Mouse (Mus musculus): Measurements from ENCODE around the gene Ahnak. TPM values are rescaled to one million over a fixed set of nuclear protein-coding genes. Genes with fewer than 3 reads are reported as not detected.

The Ahnak gene
- polyA plus RNA-seq, 1 experiment from 2014 or later, result 125 TPM

DNA sequence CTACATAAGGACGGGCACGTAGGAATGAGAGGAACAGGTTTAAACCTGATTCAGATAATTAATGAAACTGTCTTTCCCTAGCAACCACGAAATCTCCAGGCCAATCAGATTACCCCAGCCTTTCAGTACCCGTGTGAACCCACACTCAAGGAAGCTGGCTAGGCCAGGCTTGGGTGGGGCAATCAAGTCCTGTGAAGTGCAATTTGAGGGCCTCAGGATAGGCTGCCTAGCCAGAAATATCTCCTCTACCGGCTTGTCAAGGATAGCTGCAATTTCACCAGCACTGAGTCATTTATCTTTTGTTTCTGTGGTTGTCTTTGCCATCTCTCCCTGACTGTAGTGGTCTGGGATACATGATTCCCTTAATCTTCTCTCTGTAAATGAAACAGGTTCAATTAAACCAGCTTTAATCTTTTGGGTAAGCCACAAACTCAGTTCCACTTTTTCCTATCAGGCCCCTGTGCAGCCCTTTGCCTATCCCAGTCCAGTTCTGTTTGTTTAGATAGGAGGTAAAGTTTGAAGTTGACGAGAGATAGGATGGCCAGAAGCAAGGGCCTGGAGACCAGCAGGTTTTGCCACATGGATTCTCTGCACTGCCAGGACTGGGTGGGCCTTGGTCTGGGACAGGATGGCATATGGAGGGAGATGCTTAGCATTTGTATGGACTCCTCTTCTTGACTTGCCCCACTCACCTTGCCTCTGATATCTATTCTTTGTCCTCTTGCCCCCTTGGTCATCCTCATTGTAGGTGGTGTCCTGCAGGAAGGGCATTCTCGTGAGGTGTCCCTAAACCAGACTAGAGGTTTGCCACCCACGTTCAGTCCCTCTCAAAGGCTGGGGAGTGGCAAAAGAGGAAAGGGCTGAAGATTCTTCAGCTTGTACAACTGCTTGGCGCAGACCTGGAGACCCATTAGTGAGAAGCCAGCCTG lies 44.6 kb downstream of the Ahnak start:
- H3K4me3 ChIP-seq (ENCODE audit: inconsistent target), result no peak overlapping the region

DNA sequence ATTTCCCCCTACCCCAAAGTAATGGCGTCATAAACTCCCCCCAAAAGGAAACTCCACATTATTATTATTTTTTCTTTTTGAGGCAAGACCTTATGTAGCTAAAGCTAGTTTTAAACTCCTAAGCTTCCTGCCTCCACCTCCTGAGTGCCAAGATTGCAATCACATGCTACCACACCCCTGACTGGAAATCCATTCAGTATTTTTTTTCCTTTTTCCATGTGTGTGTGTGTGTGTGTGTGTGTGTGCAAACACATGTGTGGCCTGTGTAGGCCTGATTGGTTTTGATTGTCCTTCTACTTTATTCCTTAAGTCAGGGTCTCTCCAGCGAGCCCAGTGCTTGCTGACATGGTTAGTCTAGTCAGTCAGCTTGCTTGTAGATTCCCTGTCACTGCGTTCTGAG lies 45.4 kb downstream of the Ahnak start:
- H3K27ac ChIP-seq, result no peak overlapping the region
- no peaks in the 10 kb centered on the region for H3K79me2 ChIP-seq (ENCODE audit: inconsistent target)
- WGBS (ENCODE audit: missing documents), result 100% methylated on average over 3 of the region's 3 CpGs
- no peaks in the 10 kb centered on the region for H3K36me3 ChIP-seq (ENCODE audit: inconsistent target)
- no peak overlapping the region for H3K4me3 ChIP-seq (ENCODE audit: inconsistent target)

More for the DNA sequence above, 44.6 kb downstream of the Ahnak start:
- no peak overlapping the region for H3K27ac ChIP-seq
- no peaks in the 10 kb centered on the region for H3K36me3 ChIP-seq (ENCODE audit: inconsistent target)
- H3K79me2 ChIP-seq (ENCODE audit: inconsistent target), result no peaks in the 10 kb centered on the region
- 59% methylated on average over 9 of the region's 9 CpGs for WGBS (ENCODE audit: missing documents)

DNA sequence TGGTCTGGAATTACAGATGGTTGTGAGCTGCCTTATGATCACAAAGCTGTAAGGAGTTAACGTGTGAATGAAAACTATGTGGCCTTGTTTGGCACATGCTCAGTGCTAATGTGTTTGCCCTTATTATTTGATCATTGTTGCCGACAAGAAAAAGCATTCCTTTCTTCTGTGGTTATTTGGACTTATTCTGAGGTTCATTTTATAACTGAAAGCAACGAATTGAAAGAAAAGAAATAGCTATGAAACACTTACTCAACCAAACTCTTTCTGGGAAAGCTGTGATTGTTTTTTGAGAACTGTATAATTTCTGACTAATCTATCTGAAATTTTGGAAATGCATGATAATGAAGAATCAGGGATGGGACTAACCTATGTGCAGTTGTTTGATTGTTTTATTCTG lies 46.0 kb downstream of the Ahnak start:
- Histone ChIP-seq H3K4me3 (ENCODE audit: inconsistent target) (no peak overlapping the region), H3K27ac (no peak overlapping the region), H3K79me2 (ENCODE audit: inconsistent target) (no peaks in the 10 kb centered on the region), H3K36me3 (ENCODE audit: inconsistent target) (no peaks in the 10 kb centered on the region)
- WGBS (ENCODE audit: missing documents), result 78% methylated on average over 3 of the region's 3 CpGs

DNA sequence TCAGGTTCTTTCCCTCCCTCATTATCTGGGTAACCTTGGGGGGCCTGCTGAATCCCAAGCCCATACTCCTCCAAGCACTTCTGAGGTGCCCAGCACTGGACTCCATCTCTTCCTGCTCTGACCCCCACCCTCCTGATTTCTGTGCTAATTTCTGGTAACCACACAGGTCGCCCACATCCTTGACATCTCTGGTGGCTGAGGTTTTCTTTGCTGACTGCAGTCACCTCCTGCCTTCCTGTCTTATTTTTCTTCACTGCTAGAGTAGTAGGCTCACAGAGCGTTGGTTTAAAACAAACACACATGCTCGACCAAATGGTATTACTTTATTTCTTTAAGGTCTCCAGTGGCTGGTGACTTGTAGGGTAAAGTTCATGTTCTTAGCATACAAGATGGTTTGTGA lies 49.1 kb downstream of the Ahnak start:
- 29% methylated on average over 3 of the region's 3 CpGs for WGBS (ENCODE audit: missing documents)
- no peaks in the 10 kb centered on the region for H3K79me2 ChIP-seq (ENCODE audit: inconsistent target)
- H3K27ac ChIP-seq, result no peak overlapping the region
- no peaks in the 10 kb centered on the region for H3K36me3 ChIP-seq (ENCODE audit: inconsistent target)
- no peak overlapping the region for H3K4me3 ChIP-seq (ENCODE audit: inconsistent target)

DNA sequence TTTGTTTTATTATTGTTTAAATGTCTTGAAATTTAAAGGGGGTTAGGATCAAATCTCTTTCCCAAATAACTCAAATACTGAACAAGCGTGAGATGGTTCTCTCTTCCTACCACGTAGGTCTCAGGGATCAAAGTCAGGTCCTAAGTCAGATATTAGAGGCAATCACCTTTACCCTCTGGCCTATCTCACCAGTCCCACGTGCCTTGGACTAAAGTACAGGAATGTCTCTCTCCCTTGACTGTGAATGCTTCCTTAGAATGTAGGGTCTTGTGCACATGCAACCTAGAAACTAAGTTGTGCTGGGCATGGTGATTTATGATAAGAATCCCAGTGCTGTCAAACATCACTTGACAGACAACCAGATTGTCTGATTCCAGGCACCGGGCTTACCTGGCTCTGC lies 50.2 kb downstream of the Ahnak start:
- Histone ChIP-seq H3K79me2 (ENCODE audit: inconsistent target) (no peaks in the 10 kb centered on the region), H3K36me3 (ENCODE audit: inconsistent target) (no peaks in the 10 kb centered on the region), H3K27ac (no peak overlapping the region), H3K4me3 (ENCODE audit: inconsistent target) (no peak overlapping the region)
- WGBS (ENCODE audit: missing documents), result 98% methylated on average over 4 of the region's 4 CpGs

DNA sequence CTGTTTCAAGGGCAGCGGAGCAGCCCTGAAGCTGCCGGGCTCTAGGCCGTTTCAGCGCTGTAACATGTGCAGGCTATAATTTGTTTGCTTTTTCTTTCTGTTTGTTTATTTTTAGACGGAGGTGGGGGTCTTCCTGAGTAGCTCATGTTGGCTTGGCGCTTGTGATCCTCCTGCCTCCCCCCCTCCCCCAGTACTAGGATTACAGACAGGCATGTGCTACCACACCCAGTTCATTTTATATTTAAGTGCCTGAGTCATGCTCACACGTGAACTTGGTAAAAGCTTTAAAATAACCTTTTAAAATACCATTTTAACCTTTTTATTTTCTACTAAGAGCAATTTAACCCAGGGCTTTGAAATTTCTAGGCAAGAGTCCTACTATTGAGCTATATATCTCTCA lies 50.8 kb downstream of the Ahnak start:
- WGBS (ENCODE audit: missing documents), result 80% methylated on average over 7 of the region's 7 CpGs
- no peaks in the 10 kb centered on the region for H3K36me3 ChIP-seq (ENCODE audit: inconsistent target)
- H3K79me2 ChIP-seq (ENCODE audit: inconsistent target), result no peaks in the 10 kb centered on the region
- H3K27ac ChIP-seq, result no peak overlapping the region
- H3K4me3 ChIP-seq (ENCODE audit: inconsistent target), result no peak overlapping the region

DNA sequence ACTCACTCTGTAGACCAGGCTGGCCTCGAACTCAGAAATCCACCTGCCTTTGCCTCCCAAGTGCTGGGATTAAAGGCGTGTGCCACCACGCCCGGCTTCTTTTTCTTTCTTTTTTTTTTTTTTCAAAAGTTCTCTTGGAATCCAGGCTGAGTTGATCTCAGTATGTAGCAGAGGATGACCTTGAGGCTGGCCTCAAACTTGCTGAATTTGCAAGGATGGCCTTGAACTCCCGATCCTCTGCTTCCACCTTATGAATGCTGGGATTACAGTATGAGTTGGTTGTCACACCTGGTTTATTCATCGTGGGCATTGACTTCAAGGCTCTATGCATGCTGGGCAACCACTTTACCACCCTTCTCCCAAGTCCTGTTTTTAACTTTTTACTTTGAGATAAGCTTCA lies 51.6 kb downstream of the Ahnak start:
- no peak overlapping the region for H3K4me3 ChIP-seq (ENCODE audit: inconsistent target)
- 29% methylated on average over 2 of the region's 6 CpGs for WGBS (ENCODE audit: missing documents)
- H3K36me3 ChIP-seq (ENCODE audit: inconsistent target), result no peaks in the 10 kb centered on the region
- H3K27ac ChIP-seq, result 0 out of 2 replicates have a peak overlapping the region, but pooled peaks have one; percentile 10
- H3K79me2 ChIP-seq (ENCODE audit: inconsistent target), result no peaks in the 10 kb centered on the region

DNA sequence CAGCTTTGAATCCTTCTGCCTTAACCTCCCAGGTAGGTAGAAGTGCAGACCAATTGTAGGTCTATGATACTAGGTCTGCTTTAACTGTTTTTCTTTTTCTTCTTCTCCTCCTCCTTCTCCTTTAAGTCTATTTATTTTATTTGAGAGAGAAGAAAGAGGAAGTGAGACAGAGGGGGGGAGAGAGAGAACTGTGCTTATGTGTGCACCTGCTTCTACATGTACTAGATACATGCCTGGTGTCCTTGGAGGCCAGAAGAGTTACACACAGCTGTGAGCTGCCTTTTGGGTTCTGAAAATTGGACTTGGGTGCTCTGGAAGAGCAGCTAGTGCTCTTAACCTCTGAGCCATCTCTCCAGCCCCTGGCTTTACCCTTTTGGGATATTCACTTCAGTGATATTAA lies 52.0 kb downstream of the Ahnak start:
- Histone ChIP-seq H3K79me2 (ENCODE audit: inconsistent target) (no peaks in the 10 kb centered on the region), H3K36me3 (ENCODE audit: inconsistent target) (no peaks in the 10 kb centered on the region), H3K27ac (0 out of 2 replicates have a peak overlapping the region, but pooled peaks have one; percentile 10), H3K4me3 (ENCODE audit: inconsistent target) (no peak overlapping the region)

DNA sequence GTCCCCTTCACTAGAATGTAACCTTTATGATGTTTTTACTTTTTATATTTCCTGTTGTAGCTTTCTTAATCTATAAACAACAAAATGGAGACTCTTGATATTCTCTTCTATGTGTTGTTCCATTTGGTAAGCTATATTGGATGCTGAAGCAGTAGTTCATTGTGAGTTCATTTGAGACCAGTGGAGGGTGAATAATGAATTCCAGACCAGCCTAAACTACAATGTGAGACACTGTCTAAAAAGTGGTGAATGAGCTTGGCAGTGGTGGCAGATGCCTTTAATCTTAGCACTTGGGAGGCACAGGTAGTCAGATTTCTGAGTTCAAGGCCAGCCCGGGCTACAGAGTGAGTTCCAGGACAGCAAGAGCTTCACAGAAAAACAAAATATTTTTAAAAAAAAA lies 54.0 kb downstream of the Ahnak start:
- no peaks in the 10 kb centered on the region for H3K36me3 ChIP-seq (ENCODE audit: inconsistent target)
- 87% methylated on average over 1 of the region's 1 CpGs for WGBS (ENCODE audit: missing documents)
- no peaks in the 10 kb centered on the region for H3K79me2 ChIP-seq (ENCODE audit: inconsistent target)
- H3K27ac ChIP-seq, result no peak overlapping the region
- H3K4me3 ChIP-seq (ENCODE audit: inconsistent target), result no peak overlapping the region

DNA sequence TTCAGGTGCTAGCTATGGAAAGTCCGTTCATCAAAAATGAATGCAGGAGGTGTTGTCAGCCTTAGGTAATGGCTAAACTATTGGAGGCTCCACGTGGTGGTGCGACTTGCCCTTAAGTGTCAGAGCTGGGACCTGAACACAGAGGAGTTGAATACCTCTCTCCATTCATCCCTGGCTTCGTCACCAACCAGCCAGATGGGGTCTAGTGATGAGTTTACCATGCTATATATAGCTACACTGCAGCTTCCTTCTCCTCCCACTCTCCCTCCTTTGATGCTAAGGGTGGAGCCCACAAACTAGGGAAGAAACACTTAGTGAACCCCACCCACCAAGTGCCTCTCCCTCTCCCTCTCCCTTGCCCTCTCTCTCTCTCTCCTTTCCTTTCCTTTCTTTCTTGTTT lies 55.2 kb downstream of the Ahnak start:
- WGBS (ENCODE audit: missing documents), result 73% methylated on average over 4 of the region's 4 CpGs
- no peak overlapping the region for H3K4me3 ChIP-seq (ENCODE audit: inconsistent target)
- no peak overlapping the region for H3K27ac ChIP-seq
- H3K36me3 ChIP-seq (ENCODE audit: inconsistent target), result no peaks in the 10 kb centered on the region
- no peaks in the 10 kb centered on the region for H3K79me2 ChIP-seq (ENCODE audit: inconsistent target)

DNA sequence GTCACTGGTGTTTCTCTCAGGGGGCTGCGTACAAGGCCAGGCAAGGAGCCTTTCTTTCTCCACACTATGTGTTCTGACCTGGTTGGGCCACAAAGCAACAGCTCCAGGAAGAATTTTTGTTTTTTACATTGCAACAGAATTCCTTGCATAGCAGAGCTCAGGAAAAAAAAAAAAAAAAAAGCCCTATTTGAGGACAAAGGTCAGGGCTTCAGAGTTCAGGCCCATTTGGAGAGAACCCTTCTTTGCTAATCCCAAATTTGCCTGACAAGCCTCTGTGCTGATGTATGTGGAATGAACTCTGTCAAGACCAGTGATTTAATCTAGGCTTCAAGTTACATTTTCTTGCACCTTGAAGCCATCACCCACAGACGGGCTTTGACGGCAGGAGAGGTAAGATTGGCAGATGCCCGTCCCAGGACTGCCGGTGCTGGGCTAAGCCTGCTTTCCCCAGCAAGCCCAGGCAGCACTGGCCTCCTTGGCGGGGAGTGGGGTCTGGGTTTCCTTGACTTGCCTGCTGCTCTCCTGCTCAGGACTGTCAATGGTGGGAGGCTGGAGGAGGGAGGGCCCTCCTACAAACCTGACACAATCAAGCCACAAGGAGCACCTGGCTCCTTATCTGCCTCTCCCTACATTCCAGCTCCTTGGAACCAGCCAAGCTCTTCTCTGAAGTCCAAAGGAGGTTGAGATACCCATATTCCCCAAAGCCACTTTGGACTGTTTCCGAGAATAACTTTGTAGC lies 58.3 kb downstream of the Ahnak start:
- no peak overlapping the region for H3K4me3 ChIP-seq (ENCODE audit: inconsistent target)
- H3K79me2 ChIP-seq (ENCODE audit: inconsistent target), result no peaks in the 10 kb centered on the region
- H3K27ac ChIP-seq, result no peak overlapping the region
- 93% methylated on average over 6 of the region's 7 CpGs for WGBS (ENCODE audit: missing documents)
- H3K36me3 ChIP-seq (ENCODE audit: inconsistent target), result no peaks in the 10 kb centered on the region

DNA sequence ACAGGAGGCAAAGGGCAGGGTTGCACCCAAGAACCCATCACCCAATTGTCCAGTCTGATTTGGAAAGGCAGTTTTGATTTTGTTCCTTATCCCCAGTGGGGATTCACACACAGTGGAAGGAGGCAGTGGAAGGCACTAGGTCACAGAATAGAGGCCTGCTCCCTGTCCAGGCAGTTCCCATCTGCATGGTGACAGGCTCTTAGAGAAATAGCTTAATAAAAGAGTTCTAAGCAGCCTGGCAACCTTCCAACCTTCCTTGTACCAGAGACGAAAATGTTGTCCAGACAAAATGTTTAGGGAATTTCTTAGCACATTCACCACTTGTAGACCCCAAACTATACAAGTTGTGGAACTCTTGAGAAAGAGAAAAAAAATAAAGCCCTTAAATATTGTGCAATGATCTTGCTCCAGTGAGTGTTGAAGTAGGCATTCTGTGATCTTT lies 58.9 kb downstream of the Ahnak start:
- Histone ChIP-seq H3K36me3 (ENCODE audit: inconsistent target) (no peaks in the 10 kb centered on the region), H3K27ac (no peak overlapping the region), H3K4me3 (ENCODE audit: inconsistent target) (no peak overlapping the region), H3K79me2 (ENCODE audit: inconsistent target) (no peaks in the 10 kb centered on the region)
- WGBS (ENCODE audit: missing documents), result 80% methylated on average over 1 of the region's 1 CpGs

DNA sequence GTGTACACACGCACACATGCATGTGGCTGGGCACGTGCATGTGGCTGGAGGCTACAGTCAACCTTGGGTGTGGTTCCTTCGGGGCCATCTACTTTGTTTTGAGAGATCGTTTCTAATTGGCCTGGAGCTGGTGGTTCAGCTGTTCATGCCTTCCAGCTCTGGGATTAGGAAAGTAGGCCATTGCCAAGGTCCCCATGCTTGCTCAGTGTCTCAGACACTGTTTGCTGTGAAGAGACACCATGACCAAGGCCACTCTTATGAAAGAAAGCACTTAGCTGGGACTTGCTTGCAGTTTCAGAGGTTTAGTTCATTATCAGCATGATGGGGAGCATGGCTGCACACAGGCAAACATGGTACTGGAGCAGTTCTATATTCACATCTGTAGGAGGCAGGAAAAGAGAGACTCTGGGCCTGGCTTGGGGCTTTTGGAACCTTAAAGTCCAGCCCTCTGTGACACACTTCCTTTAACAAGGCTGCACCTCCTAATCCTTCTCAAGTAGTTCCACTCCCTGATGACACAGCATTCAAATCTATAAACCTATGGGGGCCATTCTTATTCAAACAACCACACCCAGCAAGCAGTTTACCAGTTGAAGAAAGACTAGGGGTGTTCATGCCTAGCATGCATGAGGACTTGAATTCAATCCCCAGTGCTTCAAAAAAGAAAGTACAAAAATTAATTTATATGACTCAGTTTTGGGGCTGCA lies 60.0 kb downstream of the Ahnak start:
- H3K27ac ChIP-seq, result no peak overlapping the region
- no peak overlapping the region for H3K4me3 ChIP-seq (ENCODE audit: inconsistent target)
- H3K36me3 ChIP-seq (ENCODE audit: inconsistent target), result no peaks in the 10 kb centered on the region
- WGBS (ENCODE audit: missing documents), result 92% methylated on average over 4 of the region's 4 CpGs
- H3K79me2 ChIP-seq (ENCODE audit: inconsistent target), result no peaks in the 10 kb centered on the region

DNA sequence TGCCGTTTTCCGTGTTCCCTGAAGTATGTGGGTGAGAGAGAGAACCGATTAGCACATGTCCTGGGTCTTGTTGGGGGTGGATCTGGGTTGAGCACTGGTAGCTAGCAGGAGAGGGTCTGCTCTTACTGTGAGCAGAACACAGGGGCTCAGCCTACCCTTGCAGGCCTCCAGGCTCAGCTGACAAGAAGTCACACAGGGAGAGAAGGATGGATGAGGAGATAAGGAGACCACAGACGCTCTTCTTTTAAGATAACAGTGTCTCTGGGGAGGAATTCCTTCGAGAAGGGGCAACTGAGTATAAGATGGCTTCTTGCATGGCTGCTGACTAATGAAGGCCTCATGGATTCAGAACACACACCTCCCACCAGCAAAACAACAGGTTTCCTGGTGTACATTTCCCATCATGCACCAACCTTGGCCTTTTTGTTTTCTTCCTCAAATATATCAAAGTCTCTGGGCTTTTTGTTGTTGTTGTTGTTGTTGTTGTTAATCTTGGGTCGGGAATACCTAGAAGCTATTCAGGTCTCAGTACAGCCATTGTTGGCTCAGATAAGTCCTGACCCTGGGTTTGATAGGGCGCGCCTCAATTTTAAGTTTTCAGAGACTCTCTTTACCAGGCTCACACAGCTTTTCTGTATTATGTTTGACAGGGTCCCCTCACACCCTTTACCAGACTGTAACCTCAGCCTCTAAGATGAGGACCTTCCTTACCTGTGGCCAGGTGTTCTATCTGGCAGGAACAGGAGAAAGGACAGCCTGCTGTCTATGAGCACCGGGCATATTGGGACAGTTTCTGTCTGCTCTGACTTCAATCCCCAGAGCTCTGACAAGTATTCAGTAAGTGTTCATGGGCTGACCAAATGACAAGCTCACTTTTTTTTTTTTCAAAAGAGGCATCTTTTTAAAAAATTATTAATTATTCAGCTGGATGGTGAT lies 61.5 kb downstream of the Ahnak start:
- WGBS (ENCODE audit: missing documents), result 86% methylated on average over 9 of the region's 9 CpGs
- H3K36me3 ChIP-seq (ENCODE audit: inconsistent target), result no peaks in the 10 kb centered on the region
- no peak overlapping the region for H3K4me3 ChIP-seq (ENCODE audit: inconsistent target)
- H3K79me2 ChIP-seq (ENCODE audit: inconsistent target), result no peaks in the 10 kb centered on the region
- no peak overlapping the region for H3K27ac ChIP-seq
